Mouse (Mus musculus) adrenal gland, postnatal 25 days (tissue): ENCODE data around the gene Sbf2. TPM values are rescaled to one million over a fixed set of nuclear protein-coding genes. Genes with fewer than 3 reads are reported as not detected.

ENCODE experiments used
- DNase-seq: peaks from one replicate; pipeline ENCODE4 v3.0.0; 2021; ENCODE audit warnings: mixed read lengths
- total RNA-seq: library from RNA; stranded (reverse); gene quantifications from 2 replicates; pipeline ENCODE4 v1.2.3, GENCODE M21; 2021

Sbf2 gene
- total RNA-seq, 1 experiment from 2014 or later: 57.0 TPM

- no peak for DNase-seq
Observed at GRCm38 (mm10) chr7:110272434-110272833, 342.3 kb downstream of the Sbf2 start.

- no peak for DNase-seq
Observed at GRCm38 (mm10) chr7:110271814-110272213, 342.9 kb downstream of the Sbf2 start.

- DNase-seq: no peak
Observed at GRCm38 (mm10) chr7:110270455-110270854, 344.3 kb downstream of the Sbf2 start.

DNA sequence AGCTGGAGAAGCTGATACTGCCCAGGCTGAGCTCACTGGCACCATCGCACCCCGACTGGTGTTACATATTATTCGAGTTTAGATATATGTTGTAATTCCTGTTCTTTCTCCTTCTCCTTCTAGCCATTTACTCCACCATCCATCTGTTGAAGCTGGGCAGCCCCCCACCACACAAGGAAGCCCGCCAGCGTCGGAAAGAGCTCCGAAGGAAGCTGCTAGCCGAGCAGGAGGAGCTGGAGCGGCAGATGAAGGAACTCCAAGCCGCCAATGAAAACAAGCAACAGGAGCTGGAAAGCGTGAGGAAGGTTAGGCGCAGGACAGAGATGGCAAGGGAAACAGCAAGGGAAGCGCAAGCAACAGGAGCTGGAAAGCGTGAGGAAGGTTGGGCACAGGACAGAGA, 344.9 kb downstream of the Sbf2 start:
- no peak for DNase-seq

DNA sequence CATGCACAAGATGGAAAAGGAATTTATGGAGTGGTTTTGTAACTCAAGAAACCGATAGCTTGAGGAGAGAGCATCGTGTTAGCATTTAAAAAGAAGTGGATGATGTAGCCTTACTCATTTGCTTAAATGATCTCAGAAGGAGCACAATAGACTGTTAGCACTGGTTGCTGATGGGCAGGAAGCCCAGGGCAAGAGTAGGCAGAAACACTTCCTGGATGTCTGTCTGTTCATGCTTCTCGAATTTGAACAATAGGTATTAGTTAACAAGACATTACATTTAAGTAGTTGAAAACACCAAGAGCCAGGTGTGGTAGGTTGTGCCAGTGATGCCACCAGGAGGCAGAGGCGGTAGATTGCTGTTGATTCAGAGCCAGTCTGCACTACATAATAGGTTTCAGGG, 346.2 kb downstream of the Sbf2 start:
- DNase-seq: no peak

GRCm38 (mm10) chr7:110267994-110268393, 346.7 kb downstream of the Sbf2 start:
- no peak for DNase-seq

GRCm38 (mm10) chr7:110267014-110267413, 347.7 kb downstream of the Sbf2 start:
- DNase-seq: no peak

- peak; percentile 92 for DNase-seq
Observed at GRCm38 (mm10) chr7:110265796-110266195, 348.9 kb downstream of the Sbf2 start.

DNA sequence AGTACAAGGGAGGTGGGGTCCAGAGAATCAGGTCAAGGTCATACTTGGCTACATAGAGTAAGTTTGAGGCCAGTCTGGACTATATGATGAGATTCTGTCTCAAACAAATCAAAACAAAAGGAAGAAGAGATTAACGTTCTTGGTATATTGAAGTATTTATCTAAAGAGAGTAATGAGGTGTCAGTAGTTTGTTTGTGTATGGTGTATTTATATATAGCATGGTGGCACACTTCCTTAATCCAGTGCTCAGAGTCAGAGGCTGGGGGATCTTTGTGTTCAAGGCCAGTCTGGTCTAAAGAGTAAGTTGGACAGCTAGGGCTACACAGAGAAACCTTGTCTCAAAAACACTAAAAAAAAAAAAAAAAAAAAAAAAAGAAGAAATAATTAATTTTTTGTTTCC, 351.2 kb downstream of the Sbf2 start:
- no peak for DNase-seq

GRCm38 (mm10) chr7:110262661-110263060, 352.1 kb downstream of the Sbf2 start:
- DNase-seq: no peak

DNA sequence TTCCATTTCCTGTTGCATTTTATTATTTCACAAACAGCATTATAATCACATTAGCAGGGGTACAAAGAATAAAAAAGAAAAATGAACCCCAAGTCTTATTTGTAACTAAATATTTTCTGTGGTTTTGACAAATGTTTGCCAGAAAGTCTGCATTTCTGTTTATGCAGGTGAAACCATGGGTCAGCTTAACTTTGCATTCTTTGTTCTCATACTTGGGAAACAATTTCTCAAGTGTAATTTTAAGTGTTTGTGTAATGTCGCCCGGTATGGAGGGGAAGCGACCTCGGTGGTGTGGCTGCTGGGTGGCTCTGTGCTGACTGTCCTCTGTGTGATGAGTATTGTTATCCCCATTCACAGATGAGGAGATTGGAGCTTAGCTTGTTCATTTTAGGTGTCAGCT, 352.9 kb downstream of the Sbf2 start:
- no peak for DNase-seq

- peak; percentile 18 for DNase-seq
Observed at GRCm38 (mm10) chr7:110259966-110260711, 354.6 kb downstream of the Sbf2 start.

DNA sequence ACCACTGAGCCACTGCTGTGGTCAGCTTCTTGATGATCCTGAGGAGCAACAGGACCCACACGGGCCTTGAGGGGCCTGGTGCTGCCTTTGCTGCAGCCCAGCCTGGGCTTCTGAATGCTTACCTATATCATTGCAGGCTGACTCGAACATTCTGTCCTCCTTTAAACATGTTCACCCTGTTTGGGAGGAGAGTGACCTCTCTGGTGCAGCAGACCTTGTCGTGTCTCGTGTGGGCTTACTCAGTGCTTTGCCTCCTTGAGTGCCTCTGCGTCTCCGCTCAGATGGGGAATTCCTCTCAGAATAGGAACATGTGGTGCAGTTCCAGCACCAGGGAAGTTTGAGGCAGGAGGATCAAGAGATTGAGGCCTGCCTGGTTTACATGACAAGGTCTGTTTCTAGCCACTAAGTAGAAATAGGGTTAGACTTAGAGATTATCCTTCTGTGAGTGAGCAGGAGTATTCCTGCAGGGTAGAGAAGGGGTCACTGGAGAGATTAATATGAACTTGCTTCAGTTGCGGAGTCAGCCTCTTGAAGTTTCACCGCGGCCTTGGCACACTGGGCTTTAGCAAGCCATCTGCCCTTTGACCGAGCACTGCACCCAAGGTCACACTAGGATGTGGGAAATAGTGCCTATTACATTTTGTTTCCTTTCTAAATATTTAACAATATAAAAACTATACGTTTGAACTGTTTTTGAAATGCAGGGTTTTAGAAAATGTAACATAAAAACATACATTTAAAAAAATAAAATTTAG, 356.3 kb downstream of the Sbf2 start:
- peak; percentile 29 for DNase-seq

Other genes with a start within 250 kb of the Sbf2 start
- gene Adm, start 12.7 kb upstream of the Sbf2 start, total RNA-seq: 12.6 and 20.1 TPM in 2 replicates
- 18.9 and 24.6 TPM in 2 replicates for gene Ampd3, start 153.3 kb upstream of the Sbf2 start, total RNA-seq
- gene Rnf141, start 229.5 kb upstream of the Sbf2 start, total RNA-seq: 52.9 and 74.3 TPM in 2 replicates
- 3.8 and 5.9 TPM in 2 replicates for gene Lyve1, start 248.3 kb upstream of the Sbf2 start, total RNA-seq